Mouse (Mus musculus): ENCODE measurements around the gene Nol9.

Nol9 gene

DNA sequence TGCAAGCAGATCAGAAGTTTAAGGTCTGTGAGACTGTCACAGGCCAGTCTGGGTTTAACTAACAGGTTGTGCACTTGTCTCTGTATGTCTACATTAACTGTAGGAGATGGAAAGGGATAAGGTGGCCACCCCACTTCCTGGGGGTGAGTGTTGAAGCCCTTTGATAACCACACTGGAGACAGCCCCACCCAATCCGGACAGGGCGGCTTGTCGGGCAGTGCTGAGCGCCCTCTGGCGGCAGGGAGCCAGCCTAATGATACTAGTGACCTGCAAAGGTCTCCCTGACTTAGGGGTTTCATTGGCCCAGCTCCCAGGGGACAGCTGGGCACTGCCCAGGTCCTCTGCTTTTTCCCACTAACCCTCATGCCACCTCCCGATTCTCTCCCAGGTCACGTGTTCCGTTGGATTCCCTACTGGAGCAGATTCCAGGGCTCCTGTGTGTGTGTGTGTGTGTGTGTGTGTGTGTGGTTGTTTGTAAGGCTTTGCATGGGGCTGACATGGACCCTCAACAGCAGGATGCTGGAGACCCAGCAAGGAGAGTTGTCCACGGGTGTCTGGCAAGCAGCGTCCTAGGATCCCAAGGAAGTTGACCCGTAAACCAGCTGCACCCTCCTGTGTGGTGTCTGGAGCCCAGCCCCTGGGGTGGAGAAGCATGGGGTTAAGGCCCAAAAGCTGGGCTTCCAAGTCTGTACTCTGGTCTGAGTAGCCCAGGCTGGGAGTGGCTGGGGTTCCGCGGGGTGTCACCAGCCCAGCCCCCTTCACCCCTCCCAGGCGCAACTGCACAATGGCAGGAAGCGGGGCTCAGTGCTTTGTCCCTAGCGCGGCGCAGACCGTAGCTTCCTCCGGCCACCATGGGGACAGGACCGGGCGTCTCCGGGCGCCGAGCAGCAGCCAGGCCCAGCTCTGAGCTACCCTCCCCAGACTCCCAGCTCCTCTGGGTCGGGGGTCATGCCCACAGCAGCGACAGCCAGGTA lies 57.1 kb downstream of the Nol9 start:
- DNase-seq = peak; percentile 95

DNA sequence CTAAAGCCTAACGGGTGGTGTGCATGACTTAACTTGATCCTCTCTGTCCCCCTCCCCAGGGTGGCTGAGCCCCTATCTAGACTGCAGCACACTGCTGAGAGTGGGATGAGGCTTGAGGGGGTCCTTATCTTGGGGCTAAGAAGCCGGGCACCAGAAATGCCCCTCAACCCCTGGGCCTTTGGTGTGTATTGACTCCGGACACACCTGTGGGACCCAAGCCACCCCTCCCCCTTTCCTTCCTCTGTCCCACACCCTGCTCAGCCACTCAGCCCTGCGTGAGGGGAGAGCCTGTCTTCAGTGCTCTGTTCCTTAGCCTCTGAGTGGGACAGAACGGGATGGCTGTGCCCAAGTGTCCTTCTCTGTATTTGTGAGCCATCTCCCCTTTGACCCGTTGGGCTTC lies 57.8 kb downstream of the Nol9 start:
- DNase-seq = no peak

DNA sequence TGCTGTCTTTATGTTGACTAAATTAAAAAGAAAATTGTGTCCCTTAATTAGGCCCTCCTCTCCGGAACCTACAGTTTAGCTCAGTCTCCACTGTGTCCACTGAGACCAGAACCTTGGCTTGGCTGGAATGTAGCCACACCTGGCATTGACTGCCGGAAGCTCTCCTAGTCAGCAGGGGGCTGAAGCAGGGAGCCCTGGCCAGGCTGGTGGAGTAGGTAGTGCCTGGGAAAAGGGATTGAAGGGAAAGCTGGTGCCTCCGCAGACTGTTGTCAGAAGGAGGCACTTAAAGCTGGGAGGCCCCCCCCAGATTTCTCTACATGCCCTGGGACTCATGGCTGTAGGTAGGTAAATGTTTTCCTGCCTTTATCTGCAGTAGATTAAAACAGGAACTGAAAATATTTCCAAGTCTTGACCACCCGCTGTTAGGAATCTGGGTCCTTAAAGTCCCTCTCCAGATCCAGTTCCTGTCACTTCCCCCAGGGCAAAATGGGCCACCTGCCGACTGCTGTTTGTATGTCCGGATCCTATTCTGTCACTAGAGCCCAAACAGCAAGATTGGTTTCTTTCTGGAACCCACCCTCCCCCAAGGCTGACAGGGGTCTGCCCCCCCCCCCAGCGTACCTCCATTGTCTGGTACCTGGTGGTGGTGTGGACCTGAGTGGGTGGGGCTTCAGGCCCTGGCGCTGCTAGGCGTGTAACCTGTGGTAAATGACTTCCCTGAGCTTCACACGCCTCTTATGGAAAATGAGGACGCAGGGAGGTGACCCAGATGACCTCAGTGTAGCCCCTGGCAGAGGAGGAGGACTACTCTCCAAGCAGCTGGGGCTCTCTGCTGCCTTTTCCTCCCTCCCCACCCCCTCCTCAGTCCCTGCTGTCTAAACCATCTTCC lies 59.0 kb downstream of the Nol9 start:
- DNase-seq = no peak

DNA sequence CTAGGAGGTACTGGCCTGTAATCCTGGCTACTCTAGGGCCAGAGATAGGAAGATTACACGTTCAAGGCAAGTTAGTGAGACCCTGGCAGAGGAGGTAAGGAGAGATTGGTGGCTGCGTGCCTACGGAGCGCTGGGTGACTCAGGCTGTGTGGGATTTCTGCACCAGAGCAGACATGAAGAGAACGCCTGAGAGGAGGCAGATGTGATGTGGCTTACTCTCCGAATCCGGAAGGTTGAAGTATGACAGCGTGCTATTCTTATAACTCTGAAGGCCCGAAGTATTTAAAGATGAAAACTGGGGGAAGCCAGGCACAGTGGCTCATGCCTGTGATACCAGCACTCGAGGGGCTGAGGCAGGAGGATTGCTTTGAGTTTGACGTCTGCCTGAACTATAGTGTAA lies 61.4 kb downstream of the Nol9 start:
- no peak for DNase-seq

DNA sequence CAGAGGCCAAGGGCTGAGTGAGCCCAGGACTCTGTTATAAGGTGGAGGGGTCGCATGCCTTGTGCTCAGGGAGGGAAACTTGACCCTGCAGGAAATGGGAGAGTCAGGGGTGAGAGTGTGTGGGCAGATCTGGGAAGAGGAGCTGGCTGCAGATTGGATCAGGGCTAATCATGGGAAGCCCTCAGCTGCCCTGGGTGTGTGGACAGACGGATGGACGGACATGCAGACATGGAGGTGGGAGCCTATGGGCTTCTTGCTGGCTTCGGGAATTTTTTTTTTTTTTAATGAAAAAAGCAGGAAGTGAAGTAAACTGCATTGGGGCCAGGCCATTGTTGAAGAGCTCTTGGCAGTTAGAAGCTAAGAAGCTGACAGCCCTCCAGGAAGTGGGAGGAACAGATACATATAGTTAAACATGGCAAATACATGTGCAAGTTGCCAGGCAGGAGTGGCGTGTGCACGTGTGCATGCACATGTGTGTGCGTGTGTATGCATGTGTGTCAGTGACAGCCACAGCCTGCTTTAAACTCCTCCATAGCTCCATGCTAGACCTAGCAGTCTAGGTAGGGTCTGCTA lies 62.0 kb downstream of the Nol9 start:
- no peak for DNase-seq

DNA sequence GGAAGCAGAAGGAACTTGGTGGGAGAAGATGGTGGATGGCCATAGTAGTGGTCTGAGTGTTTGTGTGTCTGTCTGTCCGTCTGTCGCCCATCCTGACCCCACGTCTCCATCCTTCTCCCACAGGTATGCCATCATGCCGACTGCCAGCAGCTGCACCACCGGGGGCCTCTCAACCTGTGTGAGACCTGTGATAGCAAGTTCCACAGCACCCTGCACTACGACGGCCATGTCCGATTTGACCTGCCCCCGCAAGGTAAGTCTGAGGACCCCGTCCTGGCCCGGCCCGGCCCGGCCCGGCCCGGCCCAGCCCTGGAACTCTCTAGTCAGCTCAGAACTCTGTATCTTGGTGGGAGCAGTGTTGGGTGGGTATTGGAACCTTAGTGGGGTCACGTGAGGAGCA lies 62.8 kb downstream of the Nol9 start:
- DNase-seq = no peak

DNA sequence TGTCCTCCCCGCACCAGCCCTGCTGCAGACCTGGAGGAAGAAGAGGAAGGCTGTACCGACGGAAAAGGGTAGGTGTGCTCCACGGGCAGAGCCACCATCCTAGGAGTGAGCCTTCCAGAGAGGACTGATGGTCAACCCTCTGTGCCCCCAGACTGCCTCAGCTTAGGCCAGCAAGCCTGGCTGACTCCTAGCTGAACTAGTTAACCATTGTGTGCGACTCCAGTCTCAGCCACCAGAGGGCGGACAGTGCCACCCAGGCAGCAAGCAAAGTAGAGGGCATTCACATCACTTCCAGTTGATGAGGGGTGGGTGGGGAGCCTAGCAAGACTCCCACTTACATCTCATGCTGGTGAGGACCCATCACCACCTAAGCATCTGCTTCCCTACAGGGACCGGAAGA lies 63.9 kb downstream of the Nol9 start:
- DNase-seq = peak; percentile 84

DNA sequence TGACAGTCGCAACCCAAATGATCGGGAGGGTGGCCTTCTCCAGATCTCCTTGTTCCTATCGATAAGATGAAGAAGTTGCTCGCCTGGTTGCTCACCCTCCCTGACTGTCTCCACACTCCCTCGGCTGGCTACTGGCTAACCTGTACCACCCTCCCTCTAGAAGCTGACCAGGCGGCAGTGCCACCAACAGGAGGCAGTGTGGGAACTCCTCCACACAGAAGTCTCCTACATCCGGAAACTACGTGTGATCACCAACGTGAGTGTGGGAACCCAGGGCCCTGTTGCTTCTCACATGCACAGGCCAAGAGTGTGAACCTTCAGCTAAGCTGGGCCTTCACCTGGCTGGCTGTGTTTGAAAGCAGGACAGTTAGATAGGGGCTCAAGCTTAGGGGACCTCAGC lies 67.6 kb downstream of the Nol9 start:
- peak; percentile 41 for DNase-seq

DNA sequence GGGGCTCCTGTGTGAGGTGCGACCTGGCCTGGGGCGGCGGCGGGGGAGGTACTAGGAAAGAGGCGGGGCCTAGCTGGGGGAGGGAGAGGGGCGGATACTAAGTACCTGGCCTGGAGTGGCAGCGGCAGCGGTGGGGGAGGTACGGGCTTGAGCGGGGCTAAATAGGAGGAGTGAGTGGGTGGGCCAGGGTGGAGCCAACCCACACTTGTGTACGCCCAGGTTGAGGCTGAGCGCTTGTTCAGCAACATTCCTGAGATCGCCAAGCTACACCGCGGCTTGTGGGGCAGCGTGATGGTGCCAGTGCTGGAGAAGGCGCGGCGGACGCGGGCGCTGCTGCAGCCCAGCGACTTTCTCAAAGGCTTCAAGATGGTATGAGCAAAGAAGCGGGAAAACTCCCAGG lies 68.4 kb downstream of the Nol9 start:
- peak; percentile 89 for DNase-seq

DNA sequence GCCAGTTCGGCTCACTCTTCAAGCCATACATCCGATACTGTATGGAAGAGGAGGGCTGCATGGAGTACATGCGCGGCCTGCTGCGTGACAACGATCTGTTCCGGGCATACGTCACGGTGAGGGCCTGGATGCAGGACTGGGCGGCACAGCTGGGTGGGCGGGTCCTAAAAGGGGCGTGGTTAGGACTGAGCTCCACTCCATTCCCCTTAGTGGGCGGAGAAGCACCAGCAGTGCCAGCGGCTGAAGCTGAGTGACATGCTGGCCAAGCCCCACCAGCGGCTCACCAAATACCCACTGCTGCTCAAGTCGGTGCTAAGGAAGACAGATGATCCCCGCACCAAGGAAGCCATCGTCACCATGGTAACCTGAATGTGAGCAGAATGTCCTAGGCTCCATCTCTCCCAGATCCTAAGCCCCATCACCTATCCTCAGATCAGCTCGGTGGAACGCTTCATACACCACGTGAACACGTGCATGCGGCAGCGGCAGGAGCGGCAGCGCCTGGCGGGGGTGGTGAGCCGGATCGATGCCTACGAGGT lies 68.9 kb downstream of the Nol9 start:
- peak; percentile 96 for DNase-seq

DNA sequence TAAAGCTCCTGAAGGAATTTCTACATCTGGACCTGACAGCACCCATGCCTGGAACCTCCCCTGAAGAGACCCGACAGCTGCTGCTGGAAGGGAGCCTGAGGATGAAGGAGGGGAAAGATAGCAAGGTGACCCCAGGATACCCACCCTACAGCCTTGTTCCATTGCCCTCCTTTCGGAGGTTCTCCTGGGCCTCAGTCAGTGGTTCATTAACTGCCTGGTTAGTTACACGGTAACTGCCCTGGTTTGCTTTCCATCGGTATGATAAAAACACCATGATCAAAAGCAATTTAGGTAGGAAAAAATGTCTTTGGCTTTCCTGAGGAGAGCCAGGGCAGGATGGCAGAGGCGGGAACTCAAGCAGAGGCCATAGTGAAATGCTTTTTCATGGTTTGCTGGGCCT lies 69.6 kb downstream of the Nol9 start:
- DNase-seq = no peak

DNA sequence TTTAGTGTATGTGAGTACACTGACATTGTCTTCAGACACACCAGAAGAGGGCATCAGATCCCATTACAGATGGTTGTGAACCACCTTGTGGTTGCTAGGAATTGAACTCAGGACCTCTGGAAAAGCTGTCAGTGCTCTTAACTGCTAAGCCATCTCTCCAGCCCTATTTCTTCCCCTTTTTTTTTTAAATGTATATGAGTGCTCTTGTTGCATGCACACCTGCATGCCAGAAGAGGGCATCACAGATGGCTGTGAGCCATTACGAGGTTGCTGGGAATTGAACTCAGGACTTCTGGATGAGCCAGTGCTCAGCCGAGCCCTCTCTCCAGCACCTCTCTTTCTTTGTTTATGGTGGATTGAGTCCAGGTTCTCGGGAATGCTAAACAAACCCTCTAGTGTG lies 70.4 kb downstream of the Nol9 start:
- DNase-seq = no peak

DNA sequence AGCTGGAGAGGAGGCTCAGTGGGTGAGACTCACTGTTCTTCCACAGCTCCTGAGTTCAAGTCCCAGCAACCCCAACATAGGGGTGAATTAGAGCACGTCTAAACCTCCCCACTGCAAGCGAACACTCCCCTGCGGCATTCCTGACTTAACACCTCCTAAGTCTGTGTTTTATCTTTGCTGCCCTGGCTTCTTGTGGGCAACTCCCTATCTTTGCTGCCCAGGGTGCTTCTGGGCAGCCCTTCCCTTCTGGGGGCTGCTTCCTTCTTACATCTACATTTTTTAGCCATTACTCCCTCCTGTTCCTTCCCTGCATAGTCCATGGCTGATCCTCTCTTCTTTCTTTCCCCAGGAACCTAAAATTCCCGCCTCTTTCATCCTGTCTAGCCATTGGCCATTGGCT lies 71.6 kb downstream of the Nol9 start:
- peak; percentile 77 for DNase-seq

All from liver (tissue).